Mouse (Mus musculus): ENCODE results near the gene Iars2.

Iars2 gene

GRCm38 (mm10) chr1:185328721-185329610 is at the start of gene Iars2:
Iars2 (minus strand) TSS chr1:185329396.
- peak; percentile 89 for DNase-seq

GRCm38 (mm10) chr1:185377429-185377828 is 48.2 kb upstream of the Iars2 start:
- no peak for DNase-seq

- DNase-seq, result no peak
Observed at GRCm38 (mm10) chr1:185376390-185376789, 47.2 kb upstream of the Iars2 start.

- DNase-seq, result no peak
Observed at GRCm38 (mm10) chr1:185369979-185370378, 40.8 kb upstream of the Iars2 start.

- DNase-seq, result no peak
Observed at GRCm38 (mm10) chr1:185367383-185367782, 38.2 kb upstream of the Iars2 start.

- no peak for DNase-seq
Observed at GRCm38 (mm10) chr1:185364183-185364540, 35.0 kb upstream of the Iars2 start.

- no peak for DNase-seq
Observed at GRCm38 (mm10) chr1:185363526-185364182, 34.5 kb upstream of the Iars2 start.

- DNase-seq, result peak; percentile 99
Observed at GRCm38 (mm10) chr1:185362677-185363520, 33.7 kb upstream of the Iars2 start, which contains the start of gene Eprs. Eprs (plus strand) TSS chr1:185363044.

GRCm38 (mm10) chr1:185358211-185358610 is 29.0 kb upstream of the Iars2 start:
- no peak for DNase-seq

GRCm38 (mm10) chr1:185356246-185356645 is 27.1 kb upstream of the Iars2 start:
- DNase-seq, result no peak

GRCm38 (mm10) chr1:185354731-185355130 is 25.5 kb upstream of the Iars2 start:
- no peak for DNase-seq

GRCm38 (mm10) chr1:185353351-185353750 is 24.2 kb upstream of the Iars2 start:
- DNase-seq, result no peak

- DNase-seq, result no peak
Observed at GRCm38 (mm10) chr1:185352151-185352550, 23.0 kb upstream of the Iars2 start.

- no peak for DNase-seq
Observed at GRCm38 (mm10) chr1:185350611-185351010, 21.4 kb upstream of the Iars2 start.

- DNase-seq, result no peak
Observed at GRCm38 (mm10) chr1:185349741-185350140, 20.5 kb upstream of the Iars2 start.

GRCm38 (mm10) chr1:185346188-185346587 is 17.0 kb upstream of the Iars2 start:
- DNase-seq, result no peak

- DNase-seq, result no peak
Observed at GRCm38 (mm10) chr1:185343422-185343821, 14.2 kb upstream of the Iars2 start.

- DNase-seq, result peak; percentile 38
Observed at GRCm38 (mm10) chr1:185342441-185342840, 13.2 kb upstream of the Iars2 start.

- no peak for DNase-seq
Observed at GRCm38 (mm10) chr1:185336535-185336934, 7.3 kb upstream of the Iars2 start.

GRCm38 (mm10) chr1:185335231-185335765 is 6.1 kb upstream of the Iars2 start:
- no peak for DNase-seq

GRCm38 (mm10) chr1:185334136-185334535 is 4.9 kb upstream of the Iars2 start:
- DNase-seq, result no peak

GRCm38 (mm10) chr1:185333651-185334050 is 4.5 kb upstream of the Iars2 start:
- DNase-seq, result no peak

- peak; percentile 87 for DNase-seq
Observed at GRCm38 (mm10) chr1:185331983-185332430, 2.8 kb upstream of the Iars2 start, which contains the start of gene Bpnt1. Bpnt1 (plus strand) TSS chr1:185332149.
